ENCODE assay signal across 24 mouse cellular contexts in the genomic region with DNA sequence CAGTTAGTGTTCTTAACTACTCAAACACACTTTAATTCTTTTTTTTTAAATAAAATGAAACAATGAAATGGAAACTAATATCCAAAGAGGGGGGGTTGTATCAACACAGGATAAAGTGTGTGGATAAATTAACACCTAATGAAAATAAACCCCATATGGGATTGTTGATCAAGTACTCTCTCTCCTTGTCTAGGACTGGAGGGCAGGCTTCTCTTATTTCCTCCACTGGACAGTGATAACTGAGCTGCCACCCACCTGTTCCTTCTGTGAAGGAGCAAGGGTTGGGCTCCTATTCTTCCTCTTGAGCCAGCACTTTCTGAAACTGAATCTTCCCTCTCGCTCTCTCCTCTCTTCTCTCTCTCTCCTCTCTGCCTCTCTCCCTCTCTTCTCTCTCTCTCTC.
"Had no signal": no experiment of that assay in that cellular context is flagged by ENCODE, and none has a peak within 500 bp of the region (broad histone marks: within the 10 kb centered on the region; RNA-seq: fewer than 3 reads in every experiment).

No protein-coding gene starts in this region.

- H3K27ac ChIP-seq: heart, adult 2 months; heart, embryonic 13.5 days; heart, embryonic 15.5 days; hindbrain, embryonic 13.5 days; hindbrain, embryonic 15.5 days; hindbrain, postnatal 0 days; limb, embryonic 13.5 days; limb, embryonic 15.5 days; liver, embryonic 12.5 days; liver, embryonic 14.5 days had no signal

- H3K4me3 ChIP-seq: heart, adult 2 months; heart, embryonic 13.5 days; heart, embryonic 15.5 days; hindbrain, embryonic 13.5 days; hindbrain, embryonic 15.5 days; limb, embryonic 13.5 days; limb, embryonic 15.5 days; liver, embryonic 12.5 days had no signal

- H3K4me1 ChIP-seq: heart, embryonic 13.5 days; heart, embryonic 15.5 days; hindbrain, embryonic 13.5 days; hindbrain, embryonic 15.5 days; limb, embryonic 13.5 days; limb, embryonic 15.5 days; liver, embryonic 12.5 days had no signal

- DNase-seq: forebrain, postnatal 0 days; gastrocnemius, postnatal 10 days; gastrocnemius, postnatal 36 days; heart, adult 11 months; heart, adult 2 months; heart, postnatal 14 days; heart, postnatal 36 days; kidney, adult 2 months; kidney, postnatal 14 days; kidney, postnatal 36 days; layer of hippocampus, adult 9-11 months; layer of hippocampus, postnatal 36 days; left cerebral cortex, postnatal 4 days had no signal

- H3K9me3 ChIP-seq: heart, embryonic 13.5 days; heart, embryonic 15.5 days; hindbrain, embryonic 13.5 days; hindbrain, embryonic 15.5 days; limb, embryonic 13.5 days; limb, embryonic 15.5 days; liver, embryonic 12.5 days had no signal

- H3K36me3 ChIP-seq: heart, embryonic 13.5 days; heart, embryonic 15.5 days; hindbrain, embryonic 13.5 days; hindbrain, embryonic 15.5 days; limb, embryonic 13.5 days; limb, embryonic 15.5 days; liver, embryonic 12.5 days had no signal

- H3K9ac ChIP-seq: forebrain, postnatal 0 days; heart, embryonic 13.5 days; heart, embryonic 15.5 days; hindbrain, embryonic 13.5 days; hindbrain, embryonic 15.5 days; limb, embryonic 13.5 days; limb, embryonic 15.5 days; liver, embryonic 12.5 days; liver, embryonic 14.5 days had no signal

- H3K4me2 ChIP-seq: heart, embryonic 11.5 days; heart, embryonic 13.5 days; heart, embryonic 15.5 days; hindbrain, embryonic 13.5 days; hindbrain, embryonic 15.5 days; limb, embryonic 13.5 days; limb, embryonic 15.5 days; liver, embryonic 12.5 days had no signal

- ATAC-seq: forebrain, postnatal 0 days; hindbrain, postnatal 0 days; intestine, embryonic 16.5 days; liver, embryonic 12.5 days had no signal

- H3K27me3 ChIP-seq: heart, embryonic 13.5 days; heart, embryonic 15.5 days; hindbrain, embryonic 13.5 days; hindbrain, embryonic 15.5 days; limb, embryonic 13.5 days; limb, embryonic 15.5 days; liver, embryonic 12.5 days had no signal
